Mouse (Mus musculus) heart, embryonic 15.5 days (tissue): Measurements from ENCODE around the gene Mrpl19. TPM values are rescaled to one million over a fixed set of nuclear protein-coding genes. Genes with fewer than 3 reads are reported as not detected.

Experiments
- ATAC-seq: fragments of 200-750 bp; cut with Nextera tagmentation; replicated peaks from 2 replicates; pipeline ENCODE4 v1.8.0; 2017; ENCODE audit warnings: low read depth, moderate TSS enrichment; ENCODE audit not compliant: insufficient number of reproducible peaks, insufficient read depth, low FRiP score
- H3K27ac ChIP-seq: fragments of 300-500 bp; sonication (generic); 2 replicates; pipeline ENCODE4 v1.5.1; 2015; ENCODE audit warnings: mild to moderate bottlenecking, inconsistent platforms
- H3K27me3 ChIP-seq: fragments of 300-500 bp; sonication (generic); 2 replicates; pipeline ENCODE4 v1.6.1; 2015; ENCODE audit warnings: inconsistent platforms
- H3K36me3 ChIP-seq: fragments of 300-500 bp; sonication (generic); 2 replicates; pipeline ENCODE4 v1.6.1; 2015; ENCODE audit warnings: mild to moderate bottlenecking, inconsistent platforms
- H3K4me1 ChIP-seq: fragments of 300-500 bp; sonication (generic); replicated peaks from 2 replicates; pipeline ENCODE4 v1.6.1; 2015; ENCODE audit warnings: inconsistent platforms
- H3K4me2 ChIP-seq: fragments of 300-500 bp; sonication (generic); 2 replicates; pipeline ENCODE4 v1.6.1; 2015; ENCODE audit warnings: inconsistent platforms, mild to moderate bottlenecking, moderate library complexity
- H3K4me3 ChIP-seq: fragments of 300-500 bp; sonication (generic); 2 replicates; pipeline ENCODE4 v1.5.1; 2015; ENCODE audit warnings: mild to moderate bottlenecking, inconsistent platforms
- H3K9ac ChIP-seq: fragments of 300-500 bp; sonication (generic); 2 replicates; pipeline ENCODE4 v1.6.1; 2015; ENCODE audit warnings: mild to moderate bottlenecking, inconsistent platforms
- H3K9me3 ChIP-seq: fragments of 300-500 bp; sonication (generic); replicated peaks from 2 replicates; pipeline ENCODE4 v1.6.1; 2016; ENCODE audit warnings: inconsistent platforms
- WGBS: fragments of 180-500 bp; shearing (Covaris S2); methylation state at CpG from one replicate; pipeline ENCODE4 v1.1.7; 2015; ENCODE audit warnings: mixed read lengths; 5-methylcytosine and 5-hydroxymethylcytosine counted together
- polyA plus RNA-seq: library from polyadenylated mRNA; unstranded; fragments of >200 nt; fragmentation: Nextera tagmentation; extraction: Ambion mirVana; gene quantifications from 2 replicates; pipeline ENCODE4 v1.2.1, GENCODE M21; 2015

Gene Mrpl19
- 47.2 and 49.7 TPM in 2 replicates for polyA plus RNA-seq

- Histone ChIP-seq H3K4me3 (peak within 1 kb of the TSS; percentile 71), H3K9ac (peak within 1 kb of the TSS; percentile 72), H3K4me2 (peak within 1 kb of the TSS; percentile 66), H3K9me3 (no peaks in the 10 kb centered on the region), H3K36me3 (peaks cover 29% of the 10 kb centered on the region), H3K4me1 (peaks cover 10% of the 10 kb centered on the region), H3K27me3 (no peaks in the 10 kb centered on the region), H3K27ac (0 out of 2 replicates have a peak within 1 kb of the TSS, but pooled peaks have one; percentile 38)
- under 1% methylated on average over 44 of the region's 44 CpGs for WGBS
- ATAC-seq, result peak; percentile 95
Observed at GRCm38 (mm10) chr6:81965296-81966067, at the start of gene Mrpl19. Mrpl19 (minus strand) TSS chr6:81965958.

GRCm38 (mm10) chr6:82012392-82012791 is 46.6 kb upstream of the Mrpl19 start:
- Histone ChIP-seq H3K4me1 (no peaks in the 10 kb centered on the region), H3K4me2 (no peak overlapping the region), H3K27me3 (no peaks in the 10 kb centered on the region), H3K9ac (no peak overlapping the region), H3K4me3 (no peak overlapping the region), H3K9me3 (no peaks in the 10 kb centered on the region), H3K27ac (no peak overlapping the region), H3K36me3 (no peaks in the 10 kb centered on the region)
- 68% methylated on average over 1 of the region's 1 CpGs for WGBS
- no peak for ATAC-seq

- no peak overlapping the region for H3K9ac ChIP-seq
- 50% methylated on average over 20 of the region's 20 CpGs for WGBS
- ATAC-seq, result no peak
- H3K36me3 ChIP-seq, result no peaks in the 10 kb centered on the region
- no peak overlapping the region for H3K4me3 ChIP-seq
- no peak overlapping the region for H3K27ac ChIP-seq
- H3K9me3 ChIP-seq, result no peaks in the 10 kb centered on the region
- H3K27me3 ChIP-seq, result no peaks in the 10 kb centered on the region
- H3K4me1 ChIP-seq, result peaks cover 5% of the 10 kb centered on the region; the same call in 1 of the 2 replicates
- H3K4me2 ChIP-seq, result no peak overlapping the region
Observed at GRCm38 (mm10) chr6:81990049-81990810, 24.5 kb upstream of the Mrpl19 start.

DNA sequence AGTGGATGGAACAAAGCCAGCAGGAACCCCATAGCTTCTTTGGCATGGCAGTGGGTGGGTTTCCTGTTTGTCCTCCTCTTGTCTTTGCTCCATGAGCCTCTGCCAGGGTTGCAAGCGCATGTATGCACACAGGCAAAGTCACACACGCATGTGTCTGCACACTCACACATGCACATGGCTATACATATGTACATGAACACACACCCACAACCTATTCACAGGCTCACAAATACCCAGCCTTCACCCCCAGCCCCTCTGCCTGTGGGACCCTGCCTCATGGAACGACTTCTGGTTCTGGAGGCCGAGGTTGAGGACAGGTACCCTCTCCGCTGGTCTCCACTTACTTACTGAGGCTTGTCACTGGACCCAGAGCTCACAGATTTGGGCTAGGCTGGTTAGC is 22.6 kb upstream of the Mrpl19 start:
- no peak overlapping the region for H3K27ac ChIP-seq
- no peaks in the 10 kb centered on the region for H3K9me3 ChIP-seq
- peaks cover 5% of the 10 kb centered on the region; the same call in 1 of the 2 replicates for H3K4me1 ChIP-seq
- no peaks in the 10 kb centered on the region for H3K27me3 ChIP-seq
- H3K9ac ChIP-seq, result no peak overlapping the region
- WGBS, result 95% methylated on average over 5 of the region's 5 CpGs
- H3K4me3 ChIP-seq, result no peak overlapping the region
- H3K36me3 ChIP-seq, result no peaks in the 10 kb centered on the region
- no peak for ATAC-seq
- no peak overlapping the region for H3K4me2 ChIP-seq

GRCm38 (mm10) chr6:81987580-81987979 is 21.8 kb upstream of the Mrpl19 start:
- peaks cover 5% of the 10 kb centered on the region; the same call in 1 of the 2 replicates for H3K4me1 ChIP-seq
- H3K27ac ChIP-seq, result no peak overlapping the region
- WGBS, result 68% methylated on average over 3 of the region's 3 CpGs
- H3K4me2 ChIP-seq, result no peak overlapping the region
- H3K9me3 ChIP-seq, result no peaks in the 10 kb centered on the region
- no peak overlapping the region for H3K4me3 ChIP-seq
- no peak for ATAC-seq
- H3K9ac ChIP-seq, result no peak overlapping the region
- H3K36me3 ChIP-seq, result no peaks in the 10 kb centered on the region
- H3K27me3 ChIP-seq, result no peaks in the 10 kb centered on the region

DNA sequence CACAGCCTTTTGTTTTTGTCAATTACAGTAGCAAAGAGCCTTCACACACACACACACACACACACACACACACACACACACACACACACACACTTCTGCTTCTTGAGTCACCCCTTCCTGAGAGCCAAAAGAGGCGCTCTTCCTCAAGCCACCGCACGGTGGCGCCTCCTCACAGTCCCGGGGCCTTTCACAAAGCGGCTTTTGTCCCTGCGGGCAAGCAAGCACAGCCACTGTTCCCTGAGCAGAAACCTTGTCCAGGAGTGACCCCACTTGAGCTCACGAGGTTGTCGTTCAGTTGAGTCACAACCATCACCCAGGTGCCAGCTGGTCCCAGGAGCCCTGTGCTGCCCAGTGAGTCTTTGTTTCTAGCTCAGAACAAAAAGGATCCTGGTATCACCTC is 21.3 kb upstream of the Mrpl19 start:
- no peaks in the 10 kb centered on the region for H3K36me3 ChIP-seq
- H3K9ac ChIP-seq, result no peak overlapping the region
- 0 out of 2 replicates have a peak, but pooled peaks have one; percentile 45 for ATAC-seq
- H3K9me3 ChIP-seq, result no peaks in the 10 kb centered on the region
- no peak overlapping the region for H3K4me2 ChIP-seq
- no peak overlapping the region for H3K27ac ChIP-seq
- H3K4me3 ChIP-seq, result no peak overlapping the region
- H3K27me3 ChIP-seq, result no peaks in the 10 kb centered on the region
- WGBS, result 4% methylated on average over 9 of the region's 9 CpGs
- H3K4me1 ChIP-seq, result peaks cover 5% of the 10 kb centered on the region; the same call in 1 of the 2 replicates

DNA sequence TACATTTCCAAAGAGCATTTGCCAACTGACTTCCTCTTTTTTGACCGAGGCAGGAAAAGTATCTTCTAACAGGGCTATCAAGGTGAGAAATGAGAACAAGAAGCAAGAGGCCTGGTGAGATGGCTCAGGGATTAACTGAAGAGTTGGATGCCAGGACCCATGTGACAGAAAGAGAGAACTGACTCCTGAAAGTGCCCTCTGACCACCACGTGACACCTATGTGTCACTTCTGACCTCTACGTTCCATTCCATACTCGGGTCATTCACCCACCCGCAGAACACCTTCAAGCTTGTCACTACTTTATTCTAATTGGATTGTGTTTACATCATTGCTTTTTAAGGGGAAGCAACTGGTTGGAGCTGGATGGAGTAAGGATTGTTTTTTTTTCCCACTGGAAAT is 20.8 kb upstream of the Mrpl19 start:
- H3K27ac ChIP-seq, result no peak overlapping the region
- H3K27me3 ChIP-seq, result no peaks in the 10 kb centered on the region
- ATAC-seq, result no peak
- no peak overlapping the region for H3K9ac ChIP-seq
- peaks cover 5% of the 10 kb centered on the region; the same call in 1 of the 2 replicates for H3K4me1 ChIP-seq
- WGBS, result 40% methylated on average over 5 of the region's 5 CpGs
- no peak overlapping the region for H3K4me3 ChIP-seq
- no peaks in the 10 kb centered on the region for H3K36me3 ChIP-seq
- H3K4me2 ChIP-seq, result no peak overlapping the region
- H3K9me3 ChIP-seq, result no peaks in the 10 kb centered on the region

GRCm38 (mm10) chr6:81986171-81986570 is 20.4 kb upstream of the Mrpl19 start:
- Histone ChIP-seq H3K9ac (no peak overlapping the region), H3K27ac (no peak overlapping the region), H3K4me2 (no peak overlapping the region), H3K27me3 (no peaks in the 10 kb centered on the region), H3K4me1 (peaks cover 5% of the 10 kb centered on the region; the same call in 1 of the 2 replicates), H3K4me3 (no peak overlapping the region), H3K36me3 (no peaks in the 10 kb centered on the region), H3K9me3 (no peaks in the 10 kb centered on the region)
- ATAC-seq, result no peak
- WGBS, result 83% methylated on average over 8 of the region's 8 CpGs

GRCm38 (mm10) chr6:81979286-81979685 is 13.5 kb upstream of the Mrpl19 start:
- 87% methylated on average over 4 of the region's 4 CpGs for WGBS
- no peak overlapping the region for H3K27ac ChIP-seq

GRCm38 (mm10) chr6:81975971-81976621 is 10.3 kb upstream of the Mrpl19 start:
- H3K4me3 ChIP-seq, result no peak overlapping the region
- no peaks in the 10 kb centered on the region for H3K9me3 ChIP-seq
- no peak overlapping the region for H3K27ac ChIP-seq
- WGBS, result 31% methylated on average over 7 of the region's 7 CpGs
- no peaks in the 10 kb centered on the region for H3K4me1 ChIP-seq
- H3K27me3 ChIP-seq, result no peaks in the 10 kb centered on the region
- no peak overlapping the region for H3K9ac ChIP-seq
- H3K36me3 ChIP-seq, result no peaks in the 10 kb centered on the region
- no peak overlapping the region for H3K4me2 ChIP-seq
- ATAC-seq, result no peak

More at GRCm38 (mm10) chr6:81979286-81979685, 13.5 kb upstream of the Mrpl19 start:
- Histone ChIP-seq H3K4me3 (no peak overlapping the region), H3K27me3 (no peaks in the 10 kb centered on the region), H3K9me3 (no peaks in the 10 kb centered on the region), H3K4me2 (no peak overlapping the region), H3K4me1 (no peaks in the 10 kb centered on the region), H3K9ac (no peak overlapping the region), H3K36me3 (no peaks in the 10 kb centered on the region)
- ATAC-seq, result no peak

DNA sequence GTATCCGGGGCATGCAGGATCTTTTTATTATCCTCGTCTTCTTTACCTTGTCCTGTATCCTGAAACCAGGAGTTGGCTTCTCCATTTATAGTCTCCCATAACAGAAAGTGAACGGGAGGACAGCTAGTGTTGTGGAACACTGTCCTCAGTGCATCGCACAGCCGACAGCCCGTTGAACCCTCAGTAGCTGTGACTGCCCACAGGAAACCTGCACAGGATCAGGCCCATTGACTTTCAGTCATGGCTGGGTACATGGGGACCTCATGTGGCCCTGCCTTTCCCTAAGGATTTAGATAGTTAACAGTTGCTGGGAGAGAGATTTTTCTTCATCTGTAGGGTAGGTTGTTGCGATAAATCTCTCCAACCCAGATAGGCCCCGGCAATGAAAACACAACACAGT is 6.8 kb upstream of the Mrpl19 start:
- H3K27me3 ChIP-seq, result no peaks in the 10 kb centered on the region
- no peak overlapping the region for H3K4me2 ChIP-seq
- WGBS, result 75% methylated on average over 8 of the region's 8 CpGs
- H3K4me3 ChIP-seq, result no peak overlapping the region
- ATAC-seq, result no peak
- no peak overlapping the region for H3K9ac ChIP-seq
- H3K27ac ChIP-seq, result no peak overlapping the region
- H3K9me3 ChIP-seq, result no peaks in the 10 kb centered on the region
- H3K36me3 ChIP-seq, result no peaks in the 10 kb centered on the region
- H3K4me1 ChIP-seq, result no peaks in the 10 kb centered on the region
